Mouse (Mus musculus) heart, embryonic 10.5 days (tissue): ENCODE results near the gene Fgfr2. TPM values are rescaled to one million over a fixed set of nuclear protein-coding genes. Genes with fewer than 3 reads are reported as not detected.
A peak's percentile ranks its signal among the peaks of the same experiment; 100 is the strongest.

ENCODE experiments used
- DNase-seq: peaks from one replicate; pipeline ENCODE4 v3.0.0-alpha.2; 2017; ENCODE audit warnings: low spot score
- H3K27ac ChIP-seq: fragments of 300-500 bp; sonication (generic); 2 replicates; pipeline ENCODE4 v1.5.1; 2016; ENCODE audit warnings: mild to moderate bottlenecking
- H3K27me3 ChIP-seq: fragments of 300-500 bp; sonication (generic); 2 replicates; pipeline ENCODE4 v1.6.1; 2016; ENCODE audit warnings: mild to moderate bottlenecking; ENCODE audit not compliant: poor library complexity, insufficient read depth, severe bottlenecking
- H3K36me3 ChIP-seq: fragments of 300-500 bp; sonication (generic); 2 replicates; pipeline ENCODE4 v1.6.1; 2016; ENCODE audit warnings: mild to moderate bottlenecking, moderate library complexity
- H3K4me1 ChIP-seq: fragments of 300-500 bp; sonication (generic); 2 replicates; pipeline ENCODE4 v1.6.1; 2016; ENCODE audit warnings: mild to moderate bottlenecking
- H3K4me3 ChIP-seq: fragments of 300-500 bp; sonication (generic); 2 replicates; pipeline ENCODE4 v1.5.1; 2016; ENCODE audit warnings: mild to moderate bottlenecking, moderate library complexity
- H3K9me3 ChIP-seq: fragments of 300-500 bp; sonication (generic); 2 replicates; pipeline ENCODE4 v1.6.1; 2016; ENCODE audit warnings: mild to moderate bottlenecking, moderate library complexity
- WGBS: fragments of 180-500 bp; shearing (Covaris S2); methylation state at CpG from one replicate; pipeline ENCODE4 v1.1.7; 2016; 5-methylcytosine and 5-hydroxymethylcytosine counted together
- polyA plus RNA-seq: library from polyadenylated mRNA; unstranded; fragments of >200 nt; fragmentation: Nextera tagmentation; extraction: Ambion mirVana; gene quantifications from 2 replicates; pipeline ENCODE4 v1.2.1, GENCODE M21; 2016

The Fgfr2 gene
- polyA plus RNA-seq, 1 experiment from 2014 or later: 46.6 TPM

- WGBS: 88% methylated on average over 5 of the region's 5 CpGs
- H3K27ac ChIP-seq: no peak overlapping the region
- H3K36me3 ChIP-seq: no peaks in the 10 kb centered on the region
- H3K27me3 ChIP-seq: no peaks in the 10 kb centered on the region
- H3K4me1 ChIP-seq: peaks cover 40% of the 10 kb centered on the region
- H3K4me3 ChIP-seq: no peak overlapping the region
- H3K9me3 ChIP-seq: no peaks in the 10 kb centered on the region
- DNase-seq: no peak
Observed at GRCm38 (mm10) chr7:132795141-132795540, 328.0 kb downstream of the Fgfr2 start.

GRCm38 (mm10) chr7:132793467-132793866 lies 329.7 kb downstream of the Fgfr2 start:
- Histone ChIP-seq H3K4me3 (no peak overlapping the region), H3K4me1 (peaks cover 27% of the 10 kb centered on the region), H3K27me3 (no peaks in the 10 kb centered on the region), H3K36me3 (no peaks in the 10 kb centered on the region), H3K9me3 (no peaks in the 10 kb centered on the region), H3K27ac (no peak overlapping the region; the same call in 1 of the 2 replicates)
- WGBS: 76% methylated on average over 6 of the region's 6 CpGs
- DNase-seq: no peak

- peaks cover 53% of the 10 kb centered on the region for H3K4me1 ChIP-seq
- DNase-seq: no peak
- no peaks in the 10 kb centered on the region for H3K36me3 ChIP-seq
- H3K27ac ChIP-seq: no peak overlapping the region
- no peaks in the 10 kb centered on the region for H3K9me3 ChIP-seq
- no peak overlapping the region for H3K4me3 ChIP-seq
- 88% methylated on average over 14 of the region's 14 CpGs for WGBS
- no peaks in the 10 kb centered on the region for H3K27me3 ChIP-seq
Observed at GRCm38 (mm10) chr7:132790447-132791219, 332.5 kb downstream of the Fgfr2 start.

GRCm38 (mm10) chr7:132788826-132789225 lies 334.3 kb downstream of the Fgfr2 start:
- Histone ChIP-seq H3K36me3 (no peaks in the 10 kb centered on the region), H3K4me3 (no peak overlapping the region), H3K4me1 (peaks cover 62% of the 10 kb centered on the region), H3K9me3 (no peaks in the 10 kb centered on the region), H3K27me3 (no peaks in the 10 kb centered on the region), H3K27ac (no peak overlapping the region)
- WGBS: 89% methylated on average over 13 of the region's 13 CpGs
- DNase-seq: no peak

GRCm38 (mm10) chr7:132787496-132788190 lies 335.5 kb downstream of the Fgfr2 start:
- H3K4me3 ChIP-seq: no peak overlapping the region
- WGBS: 67% methylated on average over 4 of the region's 4 CpGs
- H3K27me3 ChIP-seq: no peaks in the 10 kb centered on the region
- no peaks in the 10 kb centered on the region for H3K9me3 ChIP-seq
- peaks cover 59% of the 10 kb centered on the region for H3K4me1 ChIP-seq
- no peaks in the 10 kb centered on the region for H3K36me3 ChIP-seq
- DNase-seq: no peak
- peak overlapping the region; percentile 86; the same call in 1 of the 2 replicates for H3K27ac ChIP-seq

GRCm38 (mm10) chr7:132787022-132787421 lies 336.1 kb downstream of the Fgfr2 start:
- Histone ChIP-seq H3K4me1 (peaks cover 61% of the 10 kb centered on the region), H3K27ac (peak overlapping the region; percentile 86), H3K27me3 (no peaks in the 10 kb centered on the region)

GRCm38 (mm10) chr7:132786522-132786921 lies 336.6 kb downstream of the Fgfr2 start:
- H3K27ac ChIP-seq: peak overlapping the region; percentile 86
- no peaks in the 10 kb centered on the region for H3K36me3 ChIP-seq
- H3K4me1 ChIP-seq: peaks cover 66% of the 10 kb centered on the region
- DNase-seq: no peak
- 21% methylated on average over 4 of the region's 4 CpGs for WGBS
- H3K4me3 ChIP-seq: no peak overlapping the region
- no peaks in the 10 kb centered on the region for H3K27me3 ChIP-seq
- H3K9me3 ChIP-seq: no peaks in the 10 kb centered on the region

More at GRCm38 (mm10) chr7:132787022-132787421, 336.1 kb downstream of the Fgfr2 start:
- Histone ChIP-seq H3K4me3 (no peak overlapping the region), H3K36me3 (no peaks in the 10 kb centered on the region), H3K9me3 (no peaks in the 10 kb centered on the region)
- no peak for DNase-seq
- WGBS: 65% methylated on average over 4 of the region's 4 CpGs

- Histone ChIP-seq H3K4me3 (no peak overlapping the region), H3K9me3 (no peaks in the 10 kb centered on the region), H3K4me1 (peaks cover 71% of the 10 kb centered on the region), H3K27ac (peak overlapping the region; percentile 86), H3K27me3 (no peaks in the 10 kb centered on the region), H3K36me3 (no peaks in the 10 kb centered on the region)
- DNase-seq: no peak
- 25% methylated on average over 7 of the region's 7 CpGs for WGBS
Observed at GRCm38 (mm10) chr7:132786011-132786410, 337.1 kb downstream of the Fgfr2 start.

- H3K4me1 ChIP-seq: peaks cover 80% of the 10 kb centered on the region
- no peak overlapping the region for H3K4me3 ChIP-seq
- 0 out of 2 replicates have a peak overlapping the region, but pooled peaks have one; percentile 22 for H3K27ac ChIP-seq
- H3K27me3 ChIP-seq: no peaks in the 10 kb centered on the region
- H3K36me3 ChIP-seq: no peaks in the 10 kb centered on the region
- no peaks in the 10 kb centered on the region for H3K9me3 ChIP-seq
- no peak for DNase-seq
- WGBS: 86% methylated on average over 5 of the region's 5 CpGs
Observed at GRCm38 (mm10) chr7:132784101-132784500, 339.0 kb downstream of the Fgfr2 start.

- Histone ChIP-seq H3K9me3 (no peaks in the 10 kb centered on the region), H3K4me1 (peaks cover 79% of the 10 kb centered on the region), H3K27ac (peak overlapping the region; percentile 76), H3K27me3 (no peaks in the 10 kb centered on the region), H3K4me3 (no peak overlapping the region), H3K36me3 (peaks cover 10% of the 10 kb centered on the region; the same call in 1 of the 2 replicates)
- no peak for DNase-seq
- 50% methylated on average over 6 of the region's 6 CpGs for WGBS
Observed at GRCm38 (mm10) chr7:132781850-132782249, 341.3 kb downstream of the Fgfr2 start.

GRCm38 (mm10) chr7:132781130-132781814 lies 341.9 kb downstream of the Fgfr2 start:
- Histone ChIP-seq H3K4me1 (peaks cover 77% of the 10 kb centered on the region), H3K9me3 (no peaks in the 10 kb centered on the region), H3K36me3 (peaks cover 15% of the 10 kb centered on the region; the same call in 1 of the 2 replicates), H3K27ac (peak overlapping the region; percentile 76), H3K27me3 (no peaks in the 10 kb centered on the region), H3K4me3 (no peak overlapping the region; the same call in 1 of the 2 replicates)
- WGBS: 39% methylated on average over 7 of the region's 7 CpGs
- DNase-seq: no peak

GRCm38 (mm10) chr7:132780611-132781010 lies 342.5 kb downstream of the Fgfr2 start:
- H3K4me1 ChIP-seq: peaks cover 70% of the 10 kb centered on the region
- DNase-seq: no peak
- WGBS: 63% methylated on average over 4 of the region's 4 CpGs
- peak overlapping the region; percentile 76 for H3K27ac ChIP-seq
- H3K27me3 ChIP-seq: no peaks in the 10 kb centered on the region
- peaks cover 20% of the 10 kb centered on the region; the same call in 1 of the 2 replicates for H3K36me3 ChIP-seq
- no peak overlapping the region for H3K4me3 ChIP-seq
- H3K9me3 ChIP-seq: no peaks in the 10 kb centered on the region

GRCm38 (mm10) chr7:132778630-132779029 lies 344.5 kb downstream of the Fgfr2 start:
- Histone ChIP-seq H3K4me3 (no peak overlapping the region), H3K27ac (no peak overlapping the region), H3K36me3 (peaks cover 26% of the 10 kb centered on the region), H3K4me1 (peaks cover 52% of the 10 kb centered on the region), H3K27me3 (no peaks in the 10 kb centered on the region), H3K9me3 (no peaks in the 10 kb centered on the region)
- whole genome bisulfite sequencing: 77% methylated on average over 13 of the region's 13 CpGs
- no peak for DNase-seq
